ENCODE assay signal across 9 mouse cellular contexts in the genomic region with DNA sequence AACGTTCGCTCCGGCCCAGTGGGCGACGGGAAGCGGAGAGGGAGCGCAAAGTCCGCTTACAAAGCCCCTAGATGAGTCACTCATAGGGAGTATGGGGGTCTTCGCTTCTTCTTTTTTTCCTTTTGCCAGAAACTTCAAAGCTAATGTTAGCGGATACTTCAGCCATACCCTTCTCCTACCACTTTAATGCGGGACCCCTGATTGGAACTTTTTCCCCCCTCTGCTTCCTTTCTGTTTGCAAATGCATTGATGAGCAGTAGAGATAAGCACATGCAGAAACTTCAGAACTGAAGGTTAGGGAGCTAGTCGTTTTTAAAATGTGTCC. TPM values are rescaled to one million over a fixed set of nuclear protein-coding genes. Genes with fewer than 3 reads are reported as not detected.
A peak's percentile ranks its signal among the peaks of the same experiment; 100 is the strongest.
DNase-seq lines count a peak whose midpoint lies in the region; ATAC-seq and TF ChIP-seq lines count a peak whose summit lies in the region.
"Had no signal": no experiment of that assay in that cellular context is flagged by ENCODE, and none has a peak within 500 bp of the region (broad histone marks: within the 10 kb centered on the region; RNA-seq: fewer than 3 reads in every experiment).

No protein-coding gene starts in this region.

- peaks cover 41% of the 10 kb centered on the region for H3K4me1 ChIP-seq in heart, embryonic 15.5 days (replicated peaks)
- peaks cover 42% of the 10 kb centered on the region for H3K4me1 ChIP-seq in G1E (ENCODE audit: insufficient read depth, low read depth, low read length)
- H3K4me1 ChIP-seq in hindbrain, embryonic 10.5 days (replicated peaks) = peaks cover 57% of the 10 kb centered on the region
- peaks cover 31% of the 10 kb centered on the region for H3K4me1 ChIP-seq in midbrain, embryonic 11.5 days (ENCODE audit: control insufficient read depth, insufficient read depth, low read length)

- peak overlapping the region; percentile 99 for H3K4me3 ChIP-seq in heart, embryonic 15.5 days
- peak overlapping the region; percentile 93 for H3K4me3 ChIP-seq in G1E (ENCODE audit: low read depth, low read length)
- peak overlapping the region; percentile 99 for H3K4me3 ChIP-seq in hindbrain, embryonic 10.5 days
- peak overlapping the region; percentile 85 for H3K4me3 ChIP-seq in midbrain, embryonic 11.5 days (ENCODE audit: low read depth, low read length)

- DNase-seq in heart, adult 18-20 months = no peak
- no peak for DNase-seq in G1E (ENCODE audit: low spot score)
- DNase-seq in hindbrain, embryonic 10.5 days (ENCODE audit: low spot score) = no peak
- peak; percentile 96 for DNase-seq in midbrain, embryonic 11.5 days (ENCODE audit: low spot score, missing footprints)
- DNase-seq in left cerebral cortex, postnatal 4 days = no peak
- no peak for DNase-seq in right cerebral cortex, postnatal 36 days (ENCODE audit: low spot score in 2 of 2)
- DNase-seq in gastrocnemius, postnatal 36 days = no peak

- no peak for ATAC-seq in heart, embryonic 15.5 days (replicated peaks; ENCODE audit: insufficient number of reproducible peaks, insufficient read depth, low FRiP score, low read depth)
- no peak for ATAC-seq in G1E (ENCODE audit: extremely low read depth, insufficient number of reproducible peaks, low FRiP score, poor library complexity, severe bottlenecking)
- ATAC-seq in midbrain, embryonic 11.5 days (ENCODE audit: low FRiP score) = no peak

- H3K9me3 ChIP-seq in heart, embryonic 15.5 days (replicated peaks) = no peaks in the 10 kb centered on the region
- H3K9me3 ChIP-seq in G1E (replicated peaks) = no peaks in the 10 kb centered on the region
- H3K9me3 ChIP-seq in hindbrain, embryonic 10.5 days = no peaks in the 10 kb centered on the region
- H3K9me3 ChIP-seq in midbrain, embryonic 11.5 days (ENCODE audit: control insufficient read depth, low read length) = no peaks in the 10 kb centered on the region

- H3K9ac ChIP-seq in heart, embryonic 15.5 days = peak overlapping the region; percentile 98
- peak overlapping the region; percentile 98 for H3K9ac ChIP-seq in midbrain, embryonic 11.5 days (ENCODE audit: low read length)

- peak overlapping the region; percentile 99 for H3K27ac ChIP-seq in heart, embryonic 15.5 days
- peak overlapping the region; percentile 100 for H3K27ac ChIP-seq in hindbrain, embryonic 10.5 days
- peak overlapping the region; percentile 99 for H3K27ac ChIP-seq in midbrain, embryonic 11.5 days (ENCODE audit: low read depth, low read length)

- TF ChIP-seq CTCF in G1E (IDR thresholded peaks at IDR 0.05; ENCODE audit: low read depth, low read length) = no peak

- H3K4me2 ChIP-seq in heart, embryonic 15.5 days = peak overlapping the region; percentile 87
- H3K4me2 ChIP-seq in midbrain, embryonic 11.5 days = peak overlapping the region; percentile 77

- H3K36me3 ChIP-seq in heart, embryonic 15.5 days = peaks cover 9% of the 10 kb centered on the region; the same call in 1 of the 2 replicates
- H3K36me3 ChIP-seq in G1E (replicated peaks) = peaks cover 22% of the 10 kb centered on the region
- H3K36me3 ChIP-seq in hindbrain, embryonic 10.5 days = peaks cover 15% of the 10 kb centered on the region
- H3K36me3 ChIP-seq in midbrain, embryonic 11.5 days (ENCODE audit: control insufficient read depth, insufficient read depth, low read length) = 0 out of 2 replicates have a peak, but pooled peaks cover 2% of the 10 kb centered on the region

- WGBS in heart, embryonic 15.5 days = under 1% methylated on average over 12 of the region's 12 CpGs
- WGBS in hindbrain, embryonic 10.5 days = 0% methylated on average over 12 of the region's 12 CpGs
- 0% methylated on average over 12 of the region's 12 CpGs for WGBS in midbrain, embryonic 11.5 days

- H3K27me3 ChIP-seq in heart, embryonic 15.5 days = no peaks in the 10 kb centered on the region
- no peaks in the 10 kb centered on the region for H3K27me3 ChIP-seq in G1E (ENCODE audit: insufficient read depth, low read length)
- H3K27me3 ChIP-seq in hindbrain, embryonic 10.5 days (ENCODE audit: insufficient read depth, poor library complexity, severe bottlenecking) = no peaks in the 10 kb centered on the region
- no peaks in the 10 kb centered on the region for H3K27me3 ChIP-seq in midbrain, embryonic 11.5 days (ENCODE audit: control insufficient read depth, insufficient read depth, low read length)
- H3K27me3 ChIP-seq: Patski had no signal

- intact Hi-C loops in left cerebral cortex, postnatal 4 days (cut with DNase I) = no loop called here
- intact Hi-C loops in gastrocnemius, postnatal 36 days (cut with DNase I) = loop anchor here (2.0 kb wide), 1 partner anchor 88 kb away; no protein-coding TSS in a partner anchor

RNA-seq across cellular contexts. Expression of gene Vezf1, which starts 1.1 kb away (rescaled TPM):
- 22.2 and 24.9 TPM in 2 replicates for polyA plus RNA-seq in heart, embryonic 15.5 days (2015; fragmentation: Nextera tagmentation; extraction: Ambion mirVana)
- 10 to 100 TPM; 35.0 to 38.4 TPM for total RNA-seq in heart, adult 18-20 months (2021)
- total RNA-seq in G1E (2014; fragmentation: Nextera tagmentation) (78.3 and 90.9 TPM in 2 replicates), G1E (2017) (48.2 and 60.2 TPM in 2 replicates)
- polyA plus RNA-seq in G1E (2012) = 15.8 and 16.8 TPM in 2 replicates
- 64.7 and 64.8 TPM in 2 replicates for polyA plus RNA-seq in hindbrain, embryonic 10.5 days (2016; fragmentation: Nextera tagmentation; extraction: Ambion mirVana)
- 82.5 and 83.6 TPM in 2 replicates for polyA plus RNA-seq in midbrain, embryonic 11.5 days (2014; fragmentation: Nextera tagmentation; extraction: Ambion mirVana)
- 10 to 100 TPM; 35.3 to 38.2 TPM for total RNA-seq in left cerebral cortex, postnatal 4 days (2021)
- 10 to 100 TPM; 50.0 to 71.2 TPM for total RNA-seq in gastrocnemius, postnatal 36 days (2021)

RNA-seq across cellular contexts. Expression of gene Srsf1, which starts 22.0 kb away (rescaled TPM):
- 149 and 172 TPM in 2 replicates for polyA plus RNA-seq in heart, embryonic 15.5 days (2015; fragmentation: Nextera tagmentation; extraction: Ambion mirVana)
- 100 to 1,000 TPM in 1 of 2 experiments, 10 to 100 TPM in 1; 88.5 to 102 TPM for total RNA-seq in heart, adult 18-20 months (2021)
- total RNA-seq in G1E (2014; fragmentation: Nextera tagmentation) (241 and 257 TPM in 2 replicates), G1E (2017) (397 and 406 TPM in 2 replicates)
- 293 and 298 TPM in 2 replicates for polyA plus RNA-seq in G1E (2012)
- 337 and 377 TPM in 2 replicates for polyA plus RNA-seq in hindbrain, embryonic 10.5 days (2016; fragmentation: Nextera tagmentation; extraction: Ambion mirVana)
- polyA plus RNA-seq in midbrain, embryonic 11.5 days (2014; fragmentation: Nextera tagmentation; extraction: Ambion mirVana) = 533 and 541 TPM in 2 replicates
- total RNA-seq in left cerebral cortex, postnatal 4 days (2021) = 100 to 1,000 TPM; 261 to 264 TPM
- total RNA-seq in gastrocnemius, postnatal 36 days (2021) = 10 to 100 TPM; 54.4 to 60.2 TPM

RNA-seq across cellular contexts. Expression of gene Cuedc1, which starts 28.6 kb away (rescaled TPM):
- 18.4 and 20.3 TPM in 2 replicates for polyA plus RNA-seq in heart, embryonic 15.5 days (2015; fragmentation: Nextera tagmentation; extraction: Ambion mirVana)
- 10 to 100 TPM; 40.0 to 43.8 TPM for total RNA-seq in heart, adult 18-20 months (2021)
- total RNA-seq in G1E (2014; fragmentation: Nextera tagmentation) (29.2 and 36.4 TPM in 2 replicates), G1E (2017) (16.7 and 18.9 TPM in 2 replicates)
- 29.6 and 31.7 TPM in 2 replicates for polyA plus RNA-seq in G1E (2012)
- 20.5 and 27.1 TPM in 2 replicates for polyA plus RNA-seq in hindbrain, embryonic 10.5 days (2016; fragmentation: Nextera tagmentation; extraction: Ambion mirVana)
- polyA plus RNA-seq in midbrain, embryonic 11.5 days (2014; fragmentation: Nextera tagmentation; extraction: Ambion mirVana) = 16.5 and 17.0 TPM in 2 replicates
- total RNA-seq in left cerebral cortex, postnatal 4 days (2021) = 10 to 100 TPM; 65.4 to 69.7 TPM
- 10 to 100 TPM; 80.3 to 96.9 TPM for total RNA-seq in gastrocnemius, postnatal 36 days (2021)
